Mouse (Mus musculus): ENCODE data around the gene Zfp322a. TPM values are rescaled to one million over a fixed set of nuclear protein-coding genes. Genes with fewer than 3 reads are reported as not detected.
A peak's percentile ranks its signal among the peaks of the same experiment; 100 is the strongest.

Zfp322a gene
- polyA plus RNA-seq, 1 experiment from 2014 or later, result 40.2 TPM

DNA sequence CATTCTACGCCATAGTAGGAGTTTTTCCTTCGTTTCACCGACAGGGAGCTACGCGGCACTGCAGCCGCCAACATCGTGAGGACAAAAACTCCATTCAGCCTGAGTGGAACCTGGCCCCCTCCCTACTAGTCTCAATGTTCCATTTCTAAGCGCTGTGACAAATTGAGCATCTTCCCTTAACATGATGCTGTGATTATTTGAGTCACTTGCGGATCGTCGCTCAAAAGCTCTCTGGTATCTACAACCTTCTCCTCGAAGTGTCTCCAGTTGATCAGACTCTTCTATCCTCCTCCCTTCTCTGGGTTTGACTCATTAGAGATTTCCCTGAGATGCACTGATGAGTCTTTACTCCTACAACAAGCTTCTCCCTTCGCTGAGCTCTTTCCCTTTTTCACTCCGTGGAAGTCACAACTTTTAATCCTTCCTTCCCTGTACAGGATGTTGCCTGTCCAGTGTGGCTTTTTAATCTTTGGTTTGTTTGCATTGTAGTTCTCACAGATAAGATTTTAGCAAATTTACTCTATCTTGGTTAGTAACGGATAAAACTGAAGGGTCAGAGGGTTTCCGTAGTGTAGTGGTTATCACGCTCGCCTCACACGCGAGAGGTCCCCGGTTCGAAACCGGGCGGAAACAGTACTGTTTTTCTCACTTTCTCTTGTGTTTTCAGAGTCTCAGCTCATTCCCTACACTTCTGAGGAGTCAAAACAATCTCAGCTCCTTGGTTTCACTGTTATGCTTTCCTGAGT is 61.8 kb downstream of the Zfp322a start:
- Histone ChIP-seq H3K9ac (ENCODE audit: low read depth, low read length) (peak overlapping the region; percentile 26; the same call in 1 of the 2 replicates), H3K4me3 (ENCODE audit: low read depth, low read length) (peak overlapping the region; percentile 29), H3K4me2 (ENCODE audit: low read depth, low read length) (peak overlapping the region; percentile 44), H3K27ac (replicated peaks; ENCODE audit: low read depth, low read length) (no peak overlapping the region), H3K36me3 (ENCODE audit: control insufficient read depth, insufficient read depth, low read length) (no peaks in the 10 kb centered on the region), H3K4me1 (ENCODE audit: control insufficient read depth, insufficient read depth, low read length) (no peaks in the 10 kb centered on the region), H3K27me3 (replicated peaks; ENCODE audit: control insufficient read depth, insufficient read depth, low read length) (peaks cover 55% of the 10 kb centered on the region), H3K9me3 (ENCODE audit: control insufficient read depth, low read length) (no peaks in the 10 kb centered on the region)
- peak; percentile 33 for DNase-seq (ENCODE audit: low spot score)
- WGBS, result 5% methylated on average over 24 of the region's 24 CpGs
- ATAC-seq (ENCODE audit: low read depth), result peak; percentile 47

DNA sequence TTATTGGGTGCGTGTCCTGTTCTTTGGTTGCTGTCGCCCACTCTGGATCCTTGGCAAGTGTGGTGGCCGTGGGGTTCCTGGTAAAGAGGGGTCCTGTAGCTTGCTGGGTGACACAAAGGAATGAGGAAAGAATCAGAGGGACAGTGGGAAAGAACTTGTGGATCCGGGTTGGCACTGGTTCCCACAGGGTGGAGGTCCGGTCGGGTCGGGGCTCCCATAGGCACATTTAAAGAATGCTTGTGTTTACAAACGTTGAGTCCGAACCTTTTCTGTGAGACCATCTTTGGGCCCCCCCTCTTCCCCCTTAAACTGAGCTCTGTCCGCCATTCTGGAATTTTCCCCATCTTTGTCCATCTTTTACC is 62.3 kb downstream of the Zfp322a start:
- Histone ChIP-seq H3K4me1 (ENCODE audit: control insufficient read depth, insufficient read depth, low read length) (no peaks in the 10 kb centered on the region), H3K4me3 (ENCODE audit: low read depth, low read length) (peak overlapping the region; percentile 29), H3K27me3 (replicated peaks; ENCODE audit: control insufficient read depth, insufficient read depth, low read length) (peaks cover 52% of the 10 kb centered on the region), H3K36me3 (ENCODE audit: control insufficient read depth, insufficient read depth, low read length) (no peaks in the 10 kb centered on the region), H3K9me3 (ENCODE audit: control insufficient read depth, low read length) (no peaks in the 10 kb centered on the region), H3K9ac (ENCODE audit: low read depth, low read length) (peak overlapping the region; percentile 26; the same call in 1 of the 2 replicates), H3K27ac (replicated peaks; ENCODE audit: low read depth, low read length) (no peak overlapping the region), H3K4me2 (ENCODE audit: low read depth, low read length) (peak overlapping the region; percentile 44)
- ATAC-seq (ENCODE audit: low read depth) (0 out of 2 replicates have a peak, but pooled peaks have one; percentile 13), DNase-seq (ENCODE audit: low spot score) (no peak)
- WGBS, result 12% methylated on average over 7 of the region's 10 CpGs

Other genes with a start within 250 kb of the Zfp322a start
- not detected in 2 replicates for gene Vmn1r218, start 236.1 kb downstream of the Zfp322a start, polyA plus RNA-seq (2014; fragmentation: Nextera tagmentation; extraction: Ambion mirVana)
- gene Vmn1r219, start 209.9 kb downstream of the Zfp322a start, polyA plus RNA-seq (2014; fragmentation: Nextera tagmentation; extraction: Ambion mirVana), result 0.07 TPM in 1 of 2 replicates, not detected in the other
- gene Vmn1r220, start 181.2 kb downstream of the Zfp322a start, polyA plus RNA-seq (2014; fragmentation: Nextera tagmentation; extraction: Ambion mirVana), result not detected in 2 replicates
- not detected in 2 replicates for gene Vmn1r221, start 155.1 kb downstream of the Zfp322a start, polyA plus RNA-seq (2014; fragmentation: Nextera tagmentation; extraction: Ambion mirVana)
- not detected in 2 replicates for gene Vmn1r222, start 133.3 kb downstream of the Zfp322a start, polyA plus RNA-seq (2014; fragmentation: Nextera tagmentation; extraction: Ambion mirVana)
- gene Vmn1r223, start 122.1 kb downstream of the Zfp322a start, polyA plus RNA-seq (2014; fragmentation: Nextera tagmentation; extraction: Ambion mirVana), result not detected in 2 replicates
- gene Abt1, start 54.7 kb upstream of the Zfp322a start, polyA plus RNA-seq (2014; fragmentation: Nextera tagmentation; extraction: Ambion mirVana), result 10.3 and 11.6 TPM in 2 replicates
- gene Btn1a1, start 96.7 kb upstream of the Zfp322a start, polyA plus RNA-seq (2014; fragmentation: Nextera tagmentation; extraction: Ambion mirVana), result 0.18 TPM in 1 of 2 replicates, not detected in the other
- 0.40 and 0.51 TPM in 2 replicates for gene Btn2a2, start 119.6 kb upstream of the Zfp322a start, polyA plus RNA-seq (2014; fragmentation: Nextera tagmentation; extraction: Ambion mirVana)
- gene Hist1h4h, start 161.8 kb upstream of the Zfp322a start, polyA plus RNA-seq (2014; fragmentation: Nextera tagmentation; extraction: Ambion mirVana), result 5.1 and 5.6 TPM in 2 replicates
- 5.2 and 7.0 TPM in 2 replicates for gene Hist1h2af, start 164.7 kb upstream of the Zfp322a start, polyA plus RNA-seq (2014; fragmentation: Nextera tagmentation; extraction: Ambion mirVana)
- gene Hist1h3g, start 166.2 kb upstream of the Zfp322a start, polyA plus RNA-seq (2014; fragmentation: Nextera tagmentation; extraction: Ambion mirVana), result 3.7 and 4.1 TPM in 2 replicates
- 0.76 and 0.77 TPM in 2 replicates for gene Hist1h2bh, start 174.2 kb upstream of the Zfp322a start, polyA plus RNA-seq (2014; fragmentation: Nextera tagmentation; extraction: Ambion mirVana)
- gene Hist1h3f, start 174.8 kb upstream of the Zfp322a start, polyA plus RNA-seq (2014; fragmentation: Nextera tagmentation; extraction: Ambion mirVana), result 0.71 and 1.0 TPM in 2 replicates
- 0.84 and 0.88 TPM in 2 replicates for gene Hist1h4f, start 182.4 kb upstream of the Zfp322a start, polyA plus RNA-seq (2014; fragmentation: Nextera tagmentation; extraction: Ambion mirVana)
- gene Hist1h1d, start 184.1 kb upstream of the Zfp322a start, polyA plus RNA-seq (2014; fragmentation: Nextera tagmentation; extraction: Ambion mirVana), result 0.60 TPM in 2 replicates
- gene Hist1h3e, start 193.2 kb upstream of the Zfp322a start, polyA plus RNA-seq (2014; fragmentation: Nextera tagmentation; extraction: Ambion mirVana), result 4.4 and 6.1 TPM in 2 replicates
- 93.4 and 108 TPM in 2 replicates for gene Hist1h2ae, start 202.0 kb upstream of the Zfp322a start, polyA plus RNA-seq (2014; fragmentation: Nextera tagmentation; extraction: Ambion mirVana)
- 5.1 and 5.3 TPM in 2 replicates for gene Hist1h2bg, start 202.2 kb upstream of the Zfp322a start, polyA plus RNA-seq (2014; fragmentation: Nextera tagmentation; extraction: Ambion mirVana)
- 3.6 and 4.1 TPM in 2 replicates for gene Hist1h2bf, start 205.0 kb upstream of the Zfp322a start, polyA plus RNA-seq (2014; fragmentation: Nextera tagmentation; extraction: Ambion mirVana)
- 1.6 and 2.8 TPM in 2 replicates for gene Hist1h2ad, start 205.2 kb upstream of the Zfp322a start, polyA plus RNA-seq (2014; fragmentation: Nextera tagmentation; extraction: Ambion mirVana)
- gene Hist1h3d, start 206.6 kb upstream of the Zfp322a start, polyA plus RNA-seq (2014; fragmentation: Nextera tagmentation; extraction: Ambion mirVana), result 5.2 and 7.2 TPM in 2 replicates
- 74.5 and 84.0 TPM in 2 replicates for gene Hist1h4d, start 212.4 kb upstream of the Zfp322a start, polyA plus RNA-seq (2014; fragmentation: Nextera tagmentation; extraction: Ambion mirVana)

Measured in embryonic facial prominence, embryonic 14.5 days (tissue).